Mouse (Mus musculus) liver, embryonic 11.5 days (tissue): Measurements from ENCODE around the gene Fam167b. TPM values are rescaled to one million over a fixed set of nuclear protein-coding genes. Genes with fewer than 3 reads are reported as not detected.
A peak's percentile ranks its signal among the peaks of the same experiment; 100 is the strongest.

Source experiments
- ATAC-seq: fragments of 200-750 bp; cut with Nextera tagmentation; replicated peaks from 2 replicates; pipeline ENCODE4 v1.8.0; 2017; ENCODE audit warnings: moderate number of reproducible peaks, mild to moderate bottlenecking, moderate TSS enrichment, moderate library complexity; ENCODE audit not compliant: low FRiP score
- DNase-seq: peaks from one replicate; pipeline ENCODE4 v3.0.0-alpha.2; 2017; ENCODE audit warnings: low spot score
- H3K27ac ChIP-seq: fragments of 300-500 bp; sonication (generic); 2 replicates; pipeline ENCODE4 v1.5.1; 2014; ENCODE audit warnings: mild to moderate bottlenecking, low read depth, low read length, control low read depth
- H3K27me3 ChIP-seq: fragments of 300-500 bp; sonication (generic); replicated peaks from 2 replicates; pipeline ENCODE4 v1.6.1; 2014; ENCODE audit warnings: low read length, mixed read lengths; ENCODE audit not compliant: control insufficient read depth, insufficient read depth
- H3K36me3 ChIP-seq: fragments of 300-500 bp; sonication (generic); 2 replicates; pipeline ENCODE4 v1.6.1; 2014; ENCODE audit warnings: mild to moderate bottlenecking, low read length, moderate library complexity, mixed read lengths; ENCODE audit not compliant: control insufficient read depth, insufficient read depth
- H3K4me1 ChIP-seq: fragments of 300-500 bp; sonication (generic); replicated peaks from 2 replicates; pipeline ENCODE4 v1.6.1; 2014; ENCODE audit warnings: low read length, mixed read lengths; ENCODE audit not compliant: control insufficient read depth, insufficient read depth
- H3K4me2 ChIP-seq: fragments of 300-500 bp; sonication (generic); 2 replicates; pipeline ENCODE4 v1.6.1; 2014; ENCODE audit warnings: mild to moderate bottlenecking, control low read depth, moderate library complexity
- H3K4me3 ChIP-seq: fragments of 300-500 bp; sonication (generic); 2 replicates; pipeline ENCODE4 v1.5.1; 2014; ENCODE audit warnings: low read depth, low read length, control low read depth
- H3K9ac ChIP-seq: fragments of 300-500 bp; sonication (generic); 2 replicates; pipeline ENCODE4 v1.6.1; 2014; ENCODE audit warnings: low read depth, low read length, control low read depth
- H3K9me3 ChIP-seq: fragments of 300-500 bp; sonication (generic); 2 replicates; pipeline ENCODE4 v1.6.1; 2016; ENCODE audit warnings: low read length, inconsistent platforms, mixed read lengths; ENCODE audit not compliant: control insufficient read depth
- WGBS: fragments of 180-500 bp; shearing (Covaris S2); extraction: QIAGEN DNeasy Blood & Tissue Kit; methylation state at CpG from one replicate; pipeline ENCODE4 v1.1.7; 2014; 5-methylcytosine and 5-hydroxymethylcytosine counted together
- polyA plus RNA-seq: library from polyadenylated mRNA; unstranded; fragments of >200 nt; fragmentation: Nextera tagmentation; extraction: Ambion mirVana; gene quantifications from 2 replicates; pipeline ENCODE4 v1.2.1, GENCODE M21; 2014

Fam167b gene
- polyA plus RNA-seq, 1 experiment from 2014 or later: 9.3 TPM

- Histone ChIP-seq H3K9ac (peak overlapping the region; percentile 66), H3K4me2 (peak overlapping the region; percentile 74), H3K27me3 (no peaks in the 10 kb centered on the region), H3K4me1 (peaks cover 11% of the 10 kb centered on the region), H3K36me3 (no peaks in the 10 kb centered on the region), H3K9me3 (no peaks in the 10 kb centered on the region), H3K4me3 (peak overlapping the region; percentile 55), H3K27ac (peak overlapping the region; percentile 39)
- WGBS: 2% methylated on average over 36 of the region's 36 CpGs
- DNase-seq: peak; percentile 88
- ATAC-seq: peak; percentile 70
These were observed 6.7 kb upstream of the Fam167b start for GRCm38 (mm10) chr4:129584884-129585608.

- peak overlapping the region; percentile 74 for H3K4me2 ChIP-seq
- WGBS: 61% methylated on average over 1 of the region's 1 CpGs
- peak overlapping the region; percentile 55 for H3K4me3 ChIP-seq
- H3K27ac ChIP-seq: peak overlapping the region; percentile 39; the same call in 1 of the 2 replicates
- H3K27me3 ChIP-seq: no peaks in the 10 kb centered on the region
- no peak for ATAC-seq
- H3K4me1 ChIP-seq: peaks cover 11% of the 10 kb centered on the region
- no peaks in the 10 kb centered on the region for H3K9me3 ChIP-seq
- no peak for DNase-seq
- H3K9ac ChIP-seq: peak overlapping the region; percentile 66
- H3K36me3 ChIP-seq: no peaks in the 10 kb centered on the region
These were observed 6.0 kb upstream of the Fam167b start for GRCm38 (mm10) chr4:129584370-129584769.

- ATAC-seq: no peak
- DNase-seq: no peak
- H3K27me3 ChIP-seq: no peaks in the 10 kb centered on the region
- H3K4me2 ChIP-seq: no peak overlapping the region
- H3K4me3 ChIP-seq: no peak overlapping the region
- WGBS: 79% methylated on average over 1 of the region's 1 CpGs
- no peak overlapping the region for H3K9ac ChIP-seq
- H3K36me3 ChIP-seq: no peaks in the 10 kb centered on the region
- H3K27ac ChIP-seq: no peak overlapping the region
- H3K9me3 ChIP-seq: no peaks in the 10 kb centered on the region
- H3K4me1 ChIP-seq: peaks cover 7% of the 10 kb centered on the region
These were observed 3.9 kb upstream of the Fam167b start for GRCm38 (mm10) chr4:129582251-129582650.

- DNase-seq: no peak
- WGBS: 72% methylated on average over 7 of the region's 7 CpGs
- Histone ChIP-seq H3K9ac (no peak overlapping the region), H3K4me3 (no peak overlapping the region), H3K4me1 (peaks cover 7% of the 10 kb centered on the region), H3K9me3 (no peaks in the 10 kb centered on the region), H3K4me2 (no peak overlapping the region), H3K27ac (no peak overlapping the region), H3K36me3 (no peaks in the 10 kb centered on the region), H3K27me3 (no peaks in the 10 kb centered on the region)
- no peak for ATAC-seq
These were observed 2.0 kb upstream of the Fam167b start for GRCm38 (mm10) chr4:129580347-129580746.

- DNase-seq (no peak), ATAC-seq (no peak)
- no peaks in the 10 kb centered on the region for H3K27me3 ChIP-seq
- H3K9ac ChIP-seq: no peak overlapping the region; the same call in 1 of the 2 replicates
- no peak overlapping the region for H3K27ac ChIP-seq
- H3K4me2 ChIP-seq: peak overlapping the region; percentile 42; the same call in 1 of the 2 replicates
- H3K9me3 ChIP-seq: no peaks in the 10 kb centered on the region
- 73% methylated on average over 7 of the region's 7 CpGs for WGBS
- no peak overlapping the region for H3K4me3 ChIP-seq
- H3K36me3 ChIP-seq: no peaks in the 10 kb centered on the region
- H3K4me1 ChIP-seq: peaks cover 4% of the 10 kb centered on the region
These were observed 661 bp downstream of the Fam167b start for GRCm38 (mm10) chr4:129577688-129578087.

- peak; percentile 56 for DNase-seq
- no peak for ATAC-seq
- no peaks in the 10 kb centered on the region for H3K9me3 ChIP-seq
- no peaks in the 10 kb centered on the region for H3K36me3 ChIP-seq
- no peak overlapping the region for H3K27ac ChIP-seq
- no peak overlapping the region for H3K9ac ChIP-seq
- no peak overlapping the region; the same call in 1 of the 2 replicates for H3K4me3 ChIP-seq
- 36% methylated on average over 21 of the region's 21 CpGs for WGBS
- H3K27me3 ChIP-seq: no peaks in the 10 kb centered on the region
- H3K4me2 ChIP-seq: peak overlapping the region; percentile 42
- H3K4me1 ChIP-seq: peaks cover 4% of the 10 kb centered on the region
These were observed 1.4 kb downstream of the Fam167b start for GRCm38 (mm10) chr4:129576863-129577491.

GRCm38 (mm10) chr4:129575171-129575844, 3.0 kb downstream of the Fam167b start:
- no peaks in the 10 kb centered on the region for H3K27me3 ChIP-seq
- no peak overlapping the region for H3K9ac ChIP-seq
- ATAC-seq (no peak), DNase-seq (no peak)
- H3K4me3 ChIP-seq: no peak overlapping the region
- 39% methylated on average over 7 of the region's 8 CpGs for WGBS
- peak overlapping the region; percentile 19; the same call in 1 of the 2 replicates for H3K4me2 ChIP-seq
- no peak overlapping the region; the same call in 1 of the 2 replicates for H3K27ac ChIP-seq
- H3K4me1 ChIP-seq: peaks cover 4% of the 10 kb centered on the region
- H3K36me3 ChIP-seq: no peaks in the 10 kb centered on the region
- no peaks in the 10 kb centered on the region for H3K9me3 ChIP-seq

GRCm38 (mm10) chr4:129573430-129573829, 4.9 kb downstream of the Fam167b start, which contains the start of gene Lck:
TSS of gene Lck (minus strand) at chr4:129573641.
- WGBS: 66% methylated on average over 8 of the region's 8 CpGs
- H3K9me3 ChIP-seq: no peaks in the 10 kb centered on the region
- ATAC-seq (no peak), DNase-seq (no peak)
- H3K9ac ChIP-seq: no peak within 1 kb of the TSS
- H3K4me2 ChIP-seq: no peak within 1 kb of the TSS
- no peaks in the 10 kb centered on the region for H3K27me3 ChIP-seq
- H3K4me3 ChIP-seq: no peak within 1 kb of the TSS
- H3K27ac ChIP-seq: peak within 1 kb of the TSS; percentile 53; the same call in 1 of the 2 replicates
- no peaks in the 10 kb centered on the region for H3K36me3 ChIP-seq
- H3K4me1 ChIP-seq: peaks cover 4% of the 10 kb centered on the region
